Mouse (Mus musculus) limb, embryonic 11.5 days (tissue): ENCODE results near the gene Sema6d. TPM values are rescaled to one million over a fixed set of nuclear protein-coding genes. Genes with fewer than 3 reads are reported as not detected.

Source experiments
- ATAC-seq: fragments of 200-750 bp; cut with Nextera tagmentation; 2 replicates; pipeline ENCODE4 v1.8.0; 2017; ENCODE audit warnings: low read depth; ENCODE audit not compliant: insufficient number of reproducible peaks, low FRiP score, low TSS enrichment
- DNase-seq: peaks from one replicate; pipeline ENCODE4 v3.0.0-alpha.2; 2015; ENCODE audit warnings: low spot score
- H3K27ac ChIP-seq: fragments of 300-500 bp; sonication (generic); replicated peaks from 2 replicates; pipeline ENCODE4 v1.5.1; 2014; ENCODE audit warnings: low read depth, mild to moderate bottlenecking, low read length
- H3K27me3 ChIP-seq: fragments of 300-500 bp; sonication (generic); 2 replicates; pipeline ENCODE4 v1.6.1; 2014; ENCODE audit warnings: mild to moderate bottlenecking, low read length, mixed read lengths; ENCODE audit not compliant: control insufficient read depth, insufficient read depth
- H3K36me3 ChIP-seq: fragments of 300-500 bp; sonication (generic); 2 replicates; pipeline ENCODE4 v1.6.1; 2014; ENCODE audit warnings: mild to moderate bottlenecking, low read length, moderate library complexity, mixed read lengths; ENCODE audit not compliant: control insufficient read depth, insufficient read depth
- H3K4me1 ChIP-seq: fragments of 300-500 bp; sonication (generic); 2 replicates; pipeline ENCODE4 v1.6.1; 2014; ENCODE audit warnings: low read length, mixed read lengths; ENCODE audit not compliant: control insufficient read depth, insufficient read depth
- H3K4me2 ChIP-seq: fragments of 300-500 bp; sonication (generic); 2 replicates; pipeline ENCODE4 v1.6.1; 2014; ENCODE audit warnings: low read depth, mild to moderate bottlenecking, moderate library complexity; ENCODE audit not compliant: severe bottlenecking
- H3K4me3 ChIP-seq: fragments of 300-500 bp; sonication (generic); 2 replicates; pipeline ENCODE4 v1.5.1; 2014; ENCODE audit warnings: low read depth, low read length
- H3K9ac ChIP-seq: fragments of 300-500 bp; sonication (generic); 2 replicates; pipeline ENCODE4 v1.6.1; 2014; ENCODE audit warnings: mild to moderate bottlenecking, low read length
- H3K9me3 ChIP-seq: fragments of 300-500 bp; sonication (generic); 2 replicates; pipeline ENCODE4 v1.6.1; 2016; ENCODE audit warnings: low read length; ENCODE audit not compliant: control insufficient read depth
- WGBS: fragments of 180-500 bp; shearing (Covaris S2); extraction: QIAGEN DNeasy Blood & Tissue Kit; methylation state at CpG from one replicate; pipeline ENCODE4 v1.1.7; 2014; 5-methylcytosine and 5-hydroxymethylcytosine counted together
- polyA plus RNA-seq: library from polyadenylated mRNA; unstranded; fragments of >200 nt; fragmentation: Nextera tagmentation; extraction: Ambion mirVana; gene quantifications from 2 replicates; pipeline ENCODE4 v1.2.1, GENCODE M21; 2014

Sema6d gene
- polyA plus RNA-seq, 1 experiment from 2014 or later: 6.2 TPM

- no peaks in the 10 kb centered on the region for H3K4me1 ChIP-seq
- no peak overlapping the region for H3K4me3 ChIP-seq
- no peak overlapping the region for H3K4me2 ChIP-seq
- no peak overlapping the region for H3K9ac ChIP-seq
- no peak overlapping the region for H3K27ac ChIP-seq
- H3K36me3 ChIP-seq: no peaks in the 10 kb centered on the region
- H3K9me3 ChIP-seq: no peaks in the 10 kb centered on the region
- H3K27me3 ChIP-seq: no peaks in the 10 kb centered on the region
- DNase-seq (no peak), ATAC-seq (no peak)
- WGBS: 91% methylated on average over 5 of the region's 5 CpGs
Measured at GRCm38 (mm10) chr2:124429744-124430143, 340.0 kb downstream of the Sema6d start.

GRCm38 (mm10) chr2:124430708-124431107 is 340.9 kb downstream of the Sema6d start:
- no peaks in the 10 kb centered on the region for H3K36me3 ChIP-seq
- H3K27me3 ChIP-seq: no peaks in the 10 kb centered on the region
- H3K9ac ChIP-seq: no peak overlapping the region
- WGBS: 90% methylated on average over 3 of the region's 3 CpGs
- no peak overlapping the region for H3K27ac ChIP-seq
- no peak for ATAC-seq
- H3K9me3 ChIP-seq: no peaks in the 10 kb centered on the region
- DNase-seq: no peak
- no peak overlapping the region for H3K4me3 ChIP-seq
- no peaks in the 10 kb centered on the region for H3K4me1 ChIP-seq
- H3K4me2 ChIP-seq: no peak overlapping the region

- 72% methylated on average over 12 of the region's 12 CpGs for WGBS
- Histone ChIP-seq H3K27ac (no peak overlapping the region), H3K4me3 (no peak overlapping the region), H3K27me3 (no peaks in the 10 kb centered on the region), H3K36me3 (no peaks in the 10 kb centered on the region), H3K9me3 (no peaks in the 10 kb centered on the region), H3K9ac (no peak overlapping the region), H3K4me2 (no peak overlapping the region), H3K4me1 (peaks cover 2% of the 10 kb centered on the region; the same call in 1 of the 2 replicates)
- ATAC-seq (no peak), DNase-seq (no peak)
Measured at GRCm38 (mm10) chr2:124435382-124436002, 345.7 kb downstream of the Sema6d start.

- Histone ChIP-seq H3K36me3 (no peaks in the 10 kb centered on the region), H3K4me1 (peaks cover 2% of the 10 kb centered on the region; the same call in 1 of the 2 replicates), H3K27ac (no peak overlapping the region), H3K27me3 (no peaks in the 10 kb centered on the region), H3K9ac (no peak overlapping the region), H3K4me3 (no peak overlapping the region), H3K4me2 (no peak overlapping the region), H3K9me3 (no peaks in the 10 kb centered on the region)
- no peak for DNase-seq
- WGBS: 41% methylated on average over 8 of the region's 8 CpGs
- no peak for ATAC-seq
Measured at GRCm38 (mm10) chr2:124436704-124437103, 346.9 kb downstream of the Sema6d start.

GRCm38 (mm10) chr2:124444199-124444598 is 354.4 kb downstream of the Sema6d start:
- H3K9ac ChIP-seq: no peak overlapping the region
- 92% methylated on average over 2 of the region's 2 CpGs for WGBS

GRCm38 (mm10) chr2:124455881-124456280 is 366.1 kb downstream of the Sema6d start:
- no peak overlapping the region for H3K27ac ChIP-seq
- no peaks in the 10 kb centered on the region for H3K36me3 ChIP-seq
- H3K4me3 ChIP-seq: no peak overlapping the region
- no peaks in the 10 kb centered on the region for H3K4me1 ChIP-seq
- no peak overlapping the region for H3K9ac ChIP-seq
- DNase-seq: no peak
- H3K27me3 ChIP-seq: no peaks in the 10 kb centered on the region
- no peaks in the 10 kb centered on the region for H3K9me3 ChIP-seq
- WGBS: 73% methylated on average over 2 of the region's 2 CpGs
- no peak overlapping the region for H3K4me2 ChIP-seq
- ATAC-seq: no peak

More at GRCm38 (mm10) chr2:124444199-124444598, 354.4 kb downstream of the Sema6d start:
- Histone ChIP-seq H3K27ac (no peak overlapping the region), H3K9me3 (no peaks in the 10 kb centered on the region), H3K36me3 (no peaks in the 10 kb centered on the region), H3K4me1 (no peaks in the 10 kb centered on the region), H3K4me3 (no peak overlapping the region), H3K27me3 (no peaks in the 10 kb centered on the region), H3K4me2 (no peak overlapping the region)
- DNase-seq (no peak), ATAC-seq (no peak)

- H3K4me1 ChIP-seq: no peaks in the 10 kb centered on the region
- WGBS: 92% methylated on average over 4 of the region's 4 CpGs
- DNase-seq (no peak), ATAC-seq (no peak)
- H3K4me3 ChIP-seq: no peak overlapping the region
- H3K27ac ChIP-seq: no peak overlapping the region
- no peak overlapping the region for H3K9ac ChIP-seq
- no peaks in the 10 kb centered on the region for H3K27me3 ChIP-seq
- no peak overlapping the region for H3K4me2 ChIP-seq
- no peaks in the 10 kb centered on the region for H3K36me3 ChIP-seq
- no peaks in the 10 kb centered on the region for H3K9me3 ChIP-seq
Measured at GRCm38 (mm10) chr2:124456999-124457398, 367.2 kb downstream of the Sema6d start.

GRCm38 (mm10) chr2:124458028-124458427 is 368.3 kb downstream of the Sema6d start:
- no peak overlapping the region for H3K4me2 ChIP-seq
- H3K4me3 ChIP-seq: no peak overlapping the region
- H3K36me3 ChIP-seq: no peaks in the 10 kb centered on the region
- no peak for DNase-seq
- H3K4me1 ChIP-seq: no peaks in the 10 kb centered on the region
- no peak overlapping the region for H3K27ac ChIP-seq
- no peak overlapping the region for H3K9ac ChIP-seq
- WGBS: 80% methylated on average over 2 of the region's 2 CpGs
- no peaks in the 10 kb centered on the region for H3K27me3 ChIP-seq
- ATAC-seq: no peak
- H3K9me3 ChIP-seq: no peaks in the 10 kb centered on the region

GRCm38 (mm10) chr2:124460956-124461355 is 371.2 kb downstream of the Sema6d start:
- no peaks in the 10 kb centered on the region for H3K4me1 ChIP-seq
- H3K4me2 ChIP-seq: no peak overlapping the region
- H3K27me3 ChIP-seq: no peaks in the 10 kb centered on the region
- ATAC-seq: peak; percentile 66; the same call in 1 of the 2 replicates
- no peak for DNase-seq
- no peaks in the 10 kb centered on the region for H3K36me3 ChIP-seq
- no peak overlapping the region for H3K9ac ChIP-seq
- 18% methylated on average over 2 of the region's 2 CpGs for WGBS
- H3K4me3 ChIP-seq: no peak overlapping the region
- H3K27ac ChIP-seq: no peak overlapping the region
- H3K9me3 ChIP-seq: no peaks in the 10 kb centered on the region
